Mouse (Mus musculus): ENCODE measurements around the gene Tfeb. TPM values are rescaled to one million over a fixed set of nuclear protein-coding genes. Genes with fewer than 3 reads are reported as not detected.

The Tfeb gene
- polyA plus RNA-seq, 1 experiment from 2014 or later, result 8.6 TPM

DNA sequence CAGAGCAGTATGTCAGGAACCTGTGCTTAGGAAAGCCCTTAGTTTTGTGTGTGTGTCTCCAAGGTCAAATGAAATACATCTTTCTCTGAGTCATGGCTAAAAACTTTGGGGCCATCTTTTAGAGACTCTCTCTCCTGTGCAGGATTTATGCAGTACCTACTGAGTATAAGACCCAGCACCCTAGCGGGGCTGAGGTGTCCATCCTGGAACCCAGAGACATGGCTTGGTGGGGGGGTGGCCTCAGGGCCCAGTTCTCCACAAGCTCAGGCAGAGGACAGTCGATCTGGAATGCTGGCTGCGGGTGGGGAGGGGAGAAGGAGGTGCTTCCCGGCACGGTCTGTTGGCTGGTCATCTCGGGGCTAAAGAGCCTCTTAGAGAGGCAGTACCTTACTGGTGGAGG is 19.5 kb downstream of the Tfeb start:
- ATAC-seq (ENCODE audit: low read depth) (no peak), DNase-seq (ENCODE audit: low spot score) (no peak)
- Histone ChIP-seq H3K9ac (ENCODE audit: low read depth, low read length) (no peak overlapping the region), H3K27me3 (replicated peaks; ENCODE audit: control insufficient read depth, insufficient read depth, low read length) (no peaks in the 10 kb centered on the region), H3K4me1 (ENCODE audit: control insufficient read depth, insufficient read depth, low read length) (no peaks in the 10 kb centered on the region), H3K4me3 (ENCODE audit: low read depth, low read length) (no peak overlapping the region), H3K27ac (replicated peaks; ENCODE audit: low read depth, low read length) (no peak overlapping the region), H3K4me2 (ENCODE audit: low read depth, low read length) (no peak overlapping the region), H3K36me3 (ENCODE audit: control insufficient read depth, insufficient read depth, low read length) (no peaks in the 10 kb centered on the region), H3K9me3 (ENCODE audit: control insufficient read depth, low read length) (no peaks in the 10 kb centered on the region)
- WGBS, result 40% methylated on average over 5 of the region's 6 CpGs

DNA sequence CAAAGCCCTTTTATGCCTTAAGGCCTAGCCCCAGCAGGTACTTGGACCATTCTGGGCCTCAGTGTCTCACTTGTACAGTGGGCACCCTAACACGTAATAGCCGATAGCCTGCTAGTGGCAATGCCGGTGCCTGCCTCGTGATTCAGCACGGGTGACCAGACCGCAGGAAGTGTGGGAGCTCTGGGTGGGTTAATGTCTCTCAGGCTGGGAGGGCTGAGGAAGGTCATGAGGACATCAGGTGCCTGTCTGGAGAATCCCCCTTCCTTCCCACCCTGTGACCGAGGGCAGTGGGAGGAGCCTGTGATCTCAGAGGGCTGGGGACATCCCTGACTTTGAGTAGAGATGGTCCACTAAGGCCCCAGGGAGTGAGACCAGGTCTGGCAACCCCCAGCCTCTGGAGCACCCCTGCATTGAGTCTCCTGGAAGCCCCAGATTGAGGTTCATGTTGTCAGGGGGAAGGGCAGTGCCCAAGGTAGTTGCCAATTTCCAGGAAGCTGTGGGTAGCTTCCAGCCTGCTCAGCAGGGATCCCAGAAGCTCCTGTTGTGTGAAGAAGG is 20.3 kb downstream of the Tfeb start:
- Histone ChIP-seq H3K36me3 (ENCODE audit: control insufficient read depth, insufficient read depth, low read length) (no peaks in the 10 kb centered on the region), H3K4me2 (ENCODE audit: low read depth, low read length) (no peak overlapping the region), H3K27ac (replicated peaks; ENCODE audit: low read depth, low read length) (no peak overlapping the region), H3K9me3 (ENCODE audit: control insufficient read depth, low read length) (no peaks in the 10 kb centered on the region), H3K27me3 (replicated peaks; ENCODE audit: control insufficient read depth, insufficient read depth, low read length) (no peaks in the 10 kb centered on the region), H3K9ac (ENCODE audit: low read depth, low read length) (no peak overlapping the region), H3K4me3 (ENCODE audit: low read depth, low read length) (no peak overlapping the region), H3K4me1 (ENCODE audit: control insufficient read depth, insufficient read depth, low read length) (no peaks in the 10 kb centered on the region)
- 81% methylated on average over 7 of the region's 7 CpGs for WGBS
- DNase-seq (ENCODE audit: low spot score) (no peak), ATAC-seq (ENCODE audit: low read depth) (no peak)

DNA sequence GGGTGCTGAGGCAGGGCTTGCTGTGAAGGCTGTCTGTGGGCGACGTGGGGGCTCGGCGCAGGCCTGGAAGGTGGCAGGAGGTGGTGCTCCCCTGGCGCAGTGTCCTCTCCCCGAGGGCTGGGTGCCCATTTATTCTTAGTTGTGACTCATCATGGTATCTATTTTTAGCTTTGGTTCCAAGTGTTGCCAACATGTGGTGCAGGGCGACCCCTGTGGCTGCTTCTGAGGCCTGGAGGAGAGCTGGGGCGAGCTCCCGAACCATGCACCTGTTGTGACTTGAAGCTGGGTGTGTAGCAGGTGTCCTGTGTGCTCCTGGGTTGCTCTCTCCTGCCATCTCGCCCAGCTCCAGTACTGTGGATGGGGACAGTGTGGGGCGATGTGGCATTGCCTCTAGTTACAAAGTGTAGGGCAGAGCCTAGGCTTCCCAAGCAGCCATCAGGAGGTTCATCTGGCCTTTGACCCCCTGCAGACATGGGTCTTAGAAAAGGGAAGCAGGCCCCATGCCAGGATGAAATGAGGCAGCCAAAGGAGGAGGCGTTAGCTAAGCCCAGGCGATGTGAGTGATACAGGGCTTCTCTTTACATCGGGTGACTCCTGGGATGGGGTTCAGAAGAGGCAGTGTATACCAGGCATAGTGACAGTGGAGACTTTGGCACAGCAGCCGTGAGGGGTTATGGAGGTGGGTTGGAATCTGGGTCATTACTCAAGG is 23.0 kb downstream of the Tfeb start:
- peak; percentile 25 for DNase-seq (ENCODE audit: low spot score)
- H3K9ac ChIP-seq (ENCODE audit: low read depth, low read length), result no peak overlapping the region
- H3K9me3 ChIP-seq (ENCODE audit: control insufficient read depth, low read length), result no peaks in the 10 kb centered on the region
- no peak for ATAC-seq (ENCODE audit: low read depth)
- 68% methylated on average over 15 of the region's 15 CpGs for WGBS
- H3K36me3 ChIP-seq (ENCODE audit: control insufficient read depth, insufficient read depth, low read length), result no peaks in the 10 kb centered on the region
- H3K4me2 ChIP-seq (ENCODE audit: low read depth, low read length), result no peak overlapping the region
- no peak overlapping the region for H3K4me3 ChIP-seq (ENCODE audit: low read depth, low read length)
- H3K27ac ChIP-seq (replicated peaks; ENCODE audit: low read depth, low read length), result no peak overlapping the region
- H3K27me3 ChIP-seq (replicated peaks; ENCODE audit: control insufficient read depth, insufficient read depth, low read length), result no peaks in the 10 kb centered on the region
- peaks cover 12% of the 10 kb centered on the region; the same call in 1 of the 2 replicates for H3K4me1 ChIP-seq (ENCODE audit: control insufficient read depth, insufficient read depth, low read length)

DNA sequence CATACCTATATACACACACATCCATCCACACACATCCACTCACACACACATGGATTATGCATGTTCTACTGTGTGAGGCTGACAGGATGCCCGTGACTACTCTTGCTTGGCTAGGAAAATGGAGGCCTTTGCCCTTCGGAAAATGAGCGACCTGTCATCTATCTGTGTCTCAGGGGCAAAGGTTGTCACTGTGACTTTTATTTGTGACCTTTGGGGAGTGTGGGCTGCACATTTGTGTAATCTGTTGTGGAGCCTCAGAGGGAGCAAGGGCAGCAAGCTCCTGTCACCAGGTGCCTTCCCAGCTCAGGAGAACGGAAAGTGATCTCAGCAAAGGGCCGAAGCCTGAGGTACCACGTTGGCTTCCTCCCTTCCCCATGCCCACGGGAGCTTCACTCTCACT is 25.2 kb downstream of the Tfeb start:
- no peaks in the 10 kb centered on the region for H3K9me3 ChIP-seq (ENCODE audit: control insufficient read depth, low read length)
- 0 out of 2 replicates have a peak overlapping the region, but pooled peaks have one; percentile 68 for H3K27ac ChIP-seq (replicated peaks; ENCODE audit: low read depth, low read length)
- ATAC-seq (ENCODE audit: low read depth) (no peak), DNase-seq (ENCODE audit: low spot score) (no peak)
- no peaks in the 10 kb centered on the region for H3K27me3 ChIP-seq (replicated peaks; ENCODE audit: control insufficient read depth, insufficient read depth, low read length)
- H3K4me3 ChIP-seq (ENCODE audit: low read depth, low read length), result no peak overlapping the region
- H3K36me3 ChIP-seq (ENCODE audit: control insufficient read depth, insufficient read depth, low read length), result no peaks in the 10 kb centered on the region
- H3K4me1 ChIP-seq (ENCODE audit: control insufficient read depth, insufficient read depth, low read length), result peaks cover 12% of the 10 kb centered on the region; the same call in 1 of the 2 replicates
- 74% methylated on average over 7 of the region's 7 CpGs for WGBS
- no peak overlapping the region for H3K9ac ChIP-seq (ENCODE audit: low read depth, low read length)
- no peak overlapping the region for H3K4me2 ChIP-seq (ENCODE audit: low read depth, low read length)

DNA sequence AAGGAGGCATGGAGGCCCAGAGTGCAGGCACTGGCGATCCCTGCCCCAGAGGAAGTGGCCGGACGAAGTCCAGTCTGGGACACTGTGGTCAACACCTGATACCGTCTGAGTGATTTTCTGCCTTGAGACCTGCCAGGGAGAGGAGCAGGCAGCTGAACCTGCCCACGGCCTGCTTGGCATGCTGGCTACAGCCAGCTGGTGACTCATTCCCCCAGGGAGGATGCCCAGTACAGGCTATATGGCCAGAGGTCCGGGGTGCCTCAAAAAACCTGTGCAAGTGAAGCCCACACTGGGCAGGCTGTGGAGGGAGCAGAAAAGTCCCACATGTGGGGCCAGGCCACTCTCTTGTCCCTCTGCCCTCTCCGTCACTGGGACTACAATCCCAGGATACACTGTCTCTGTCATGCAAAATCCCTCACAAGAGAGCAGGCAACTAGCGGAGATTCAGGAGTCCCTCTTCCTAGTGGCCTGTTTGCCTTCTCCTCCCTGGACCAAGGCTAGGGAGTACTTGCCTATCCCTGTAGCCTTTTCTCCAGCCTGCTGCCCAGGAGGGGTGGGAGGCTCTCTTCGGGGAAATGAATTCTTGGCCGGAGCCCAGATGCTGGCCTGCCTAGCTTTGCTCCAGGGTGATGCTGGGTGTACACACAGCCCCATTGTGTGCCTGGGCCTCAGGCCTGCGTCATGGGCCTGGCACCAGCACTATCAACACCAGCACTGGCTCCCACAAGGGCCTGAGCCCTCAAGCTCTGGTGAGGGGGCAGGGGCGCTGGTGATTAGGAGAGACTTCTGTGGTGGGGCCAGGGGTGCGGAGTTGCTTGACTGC is 25.9 kb downstream of the Tfeb start:
- Histone ChIP-seq H3K27ac (replicated peaks; ENCODE audit: low read depth, low read length) (peak overlapping the region; percentile 68), H3K9ac (ENCODE audit: low read depth, low read length) (peak overlapping the region; percentile 40; the same call in 1 of the 2 replicates), H3K4me2 (ENCODE audit: low read depth, low read length) (no peak overlapping the region), H3K27me3 (replicated peaks; ENCODE audit: control insufficient read depth, insufficient read depth, low read length) (no peaks in the 10 kb centered on the region), H3K9me3 (ENCODE audit: control insufficient read depth, low read length) (no peaks in the 10 kb centered on the region), H3K4me3 (ENCODE audit: low read depth, low read length) (no peak overlapping the region), H3K36me3 (ENCODE audit: control insufficient read depth, insufficient read depth, low read length) (no peaks in the 10 kb centered on the region), H3K4me1 (ENCODE audit: control insufficient read depth, insufficient read depth, low read length) (peaks cover 12% of the 10 kb centered on the region; the same call in 1 of the 2 replicates)
- ATAC-seq (ENCODE audit: low read depth), result peak; percentile 90
- DNase-seq (ENCODE audit: low spot score), result peak; percentile 71
- 61% methylated on average over 12 of the region's 13 CpGs for WGBS

DNA sequence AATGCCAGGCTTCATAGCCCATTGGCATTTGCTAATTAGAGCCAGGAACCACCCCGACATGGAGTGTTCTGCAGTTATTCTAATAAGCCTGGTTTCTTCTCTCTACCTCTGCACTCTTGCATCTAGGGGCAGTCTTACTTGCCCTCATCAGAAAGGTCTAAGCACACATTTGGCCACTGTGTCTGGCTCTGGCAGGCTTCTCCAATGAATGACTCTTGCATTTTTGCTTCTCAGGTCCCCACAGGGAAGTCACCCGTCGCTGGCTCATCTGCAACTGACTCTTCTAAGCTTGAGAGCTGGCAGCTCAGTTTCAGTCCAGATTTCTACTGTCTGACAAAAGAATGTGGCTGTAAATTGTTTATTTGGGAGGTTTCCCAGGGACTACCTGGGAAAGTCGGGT is 29.2 kb downstream of the Tfeb start:
- H3K4me3 ChIP-seq (ENCODE audit: low read depth, low read length), result no peak overlapping the region
- peaks cover 12% of the 10 kb centered on the region; the same call in 1 of the 2 replicates for H3K4me1 ChIP-seq (ENCODE audit: control insufficient read depth, insufficient read depth, low read length)
- 67% methylated on average over 4 of the region's 4 CpGs for WGBS
- no peaks in the 10 kb centered on the region for H3K36me3 ChIP-seq (ENCODE audit: control insufficient read depth, insufficient read depth, low read length)
- no peak overlapping the region for H3K27ac ChIP-seq (replicated peaks; ENCODE audit: low read depth, low read length)
- no peaks in the 10 kb centered on the region for H3K27me3 ChIP-seq (replicated peaks; ENCODE audit: control insufficient read depth, insufficient read depth, low read length)
- no peaks in the 10 kb centered on the region for H3K9me3 ChIP-seq (ENCODE audit: control insufficient read depth, low read length)
- no peak overlapping the region for H3K4me2 ChIP-seq (ENCODE audit: low read depth, low read length)
- DNase-seq (ENCODE audit: low spot score) (no peak), ATAC-seq (ENCODE audit: low read depth) (no peak)
- H3K9ac ChIP-seq (ENCODE audit: low read depth, low read length), result no peak overlapping the region

DNA sequence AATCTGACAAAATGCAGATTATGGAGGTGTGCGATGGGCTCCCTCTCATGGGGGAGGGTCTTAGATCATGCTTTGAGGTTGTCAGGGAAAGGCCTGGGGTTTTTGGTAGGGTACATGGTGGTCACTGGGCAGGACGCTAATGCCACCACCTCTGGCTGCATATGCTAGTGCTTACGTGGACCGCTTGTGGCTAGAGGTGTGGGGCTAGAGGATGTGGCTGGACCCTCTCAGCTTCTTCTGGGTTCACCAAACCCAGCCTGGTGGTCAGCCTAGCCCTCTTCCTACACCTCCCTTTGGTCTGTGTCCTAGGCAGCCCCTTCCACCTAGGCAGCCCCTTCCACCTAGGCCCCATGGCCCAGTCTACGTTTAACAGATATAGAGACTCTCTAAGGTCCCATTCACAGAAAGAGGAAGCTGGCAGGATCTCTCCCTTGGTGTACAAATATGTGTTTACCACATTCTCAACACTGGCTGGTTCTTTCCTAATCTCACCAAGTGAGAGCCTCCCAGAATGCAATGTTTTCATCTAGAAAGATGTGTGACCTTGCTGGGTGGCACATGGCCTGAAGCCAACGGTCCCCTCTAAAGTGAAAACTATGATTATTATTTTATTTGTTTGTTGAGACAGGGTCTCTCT is 29.7 kb downstream of the Tfeb start:
- no peak overlapping the region for H3K9ac ChIP-seq (ENCODE audit: low read depth, low read length)
- no peak for DNase-seq (ENCODE audit: low spot score)
- H3K27me3 ChIP-seq (replicated peaks; ENCODE audit: control insufficient read depth, insufficient read depth, low read length), result no peaks in the 10 kb centered on the region
- no peaks in the 10 kb centered on the region for H3K9me3 ChIP-seq (ENCODE audit: control insufficient read depth, low read length)
- H3K4me2 ChIP-seq (ENCODE audit: low read depth, low read length), result no peak overlapping the region
- no peak for ATAC-seq (ENCODE audit: low read depth)
- peaks cover 12% of the 10 kb centered on the region; the same call in 1 of the 2 replicates for H3K4me1 ChIP-seq (ENCODE audit: control insufficient read depth, insufficient read depth, low read length)
- no peak overlapping the region for H3K27ac ChIP-seq (replicated peaks; ENCODE audit: low read depth, low read length)
- no peaks in the 10 kb centered on the region for H3K36me3 ChIP-seq (ENCODE audit: control insufficient read depth, insufficient read depth, low read length)
- WGBS, result 89% methylated on average over 6 of the region's 6 CpGs
- H3K4me3 ChIP-seq (ENCODE audit: low read depth, low read length), result no peak overlapping the region

DNA sequence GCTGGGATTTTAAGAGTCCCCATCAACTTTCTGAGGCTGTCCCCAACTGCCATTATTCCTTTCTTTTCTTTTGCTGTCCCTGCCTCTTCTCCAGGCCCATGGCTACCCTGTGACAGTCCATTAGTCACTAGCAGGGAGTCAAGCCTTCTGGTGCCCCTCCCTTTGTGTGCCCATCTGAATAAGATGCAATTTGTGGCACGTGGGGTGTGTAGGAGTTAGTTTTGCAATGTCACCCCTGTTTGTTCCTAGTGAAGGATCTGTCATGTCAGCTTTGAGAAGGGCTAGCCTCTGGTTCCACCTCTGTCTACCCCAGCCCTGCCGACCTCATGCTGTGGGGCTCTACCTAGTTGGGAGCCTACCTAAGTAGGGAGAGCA is 30.2 kb downstream of the Tfeb start:
- Histone ChIP-seq H3K9me3 (ENCODE audit: control insufficient read depth, low read length) (no peaks in the 10 kb centered on the region), H3K4me3 (ENCODE audit: low read depth, low read length) (no peak overlapping the region), H3K9ac (ENCODE audit: low read depth, low read length) (no peak overlapping the region), H3K27me3 (replicated peaks; ENCODE audit: control insufficient read depth, insufficient read depth, low read length) (no peaks in the 10 kb centered on the region), H3K27ac (replicated peaks; ENCODE audit: low read depth, low read length) (no peak overlapping the region), H3K36me3 (ENCODE audit: control insufficient read depth, insufficient read depth, low read length) (no peaks in the 10 kb centered on the region), H3K4me2 (ENCODE audit: low read depth, low read length) (no peak overlapping the region), H3K4me1 (ENCODE audit: control insufficient read depth, insufficient read depth, low read length) (peaks cover 12% of the 10 kb centered on the region; the same call in 1 of the 2 replicates)
- DNase-seq (ENCODE audit: low spot score) (no peak), ATAC-seq (ENCODE audit: low read depth) (no peak)
- WGBS, result 74% methylated on average over 2 of the region's 2 CpGs
